Mouse (Mus musculus): ENCODE measurements around the gene Cd302. TPM values are rescaled to one million over a fixed set of nuclear protein-coding genes. Genes with fewer than 3 reads are reported as not detected.
A peak's percentile ranks its signal among the peaks of the same experiment; 100 is the strongest.

The Cd302 gene
- polyA plus RNA-seq, 1 experiment from 2014 or later, result 58.5 TPM

GRCm38 (mm10) chr2:60283751-60284466 is 379 bp downstream of the Cd302 start:
- Histone ChIP-seq H3K4me3 (ENCODE audit: low read depth, low read length) (peak overlapping the region; percentile 53), H3K9ac (ENCODE audit: low read depth, low read length) (peak overlapping the region; percentile 51), H3K36me3 (ENCODE audit: control insufficient read depth, insufficient read depth) (no peaks in the 10 kb centered on the region), H3K27me3 (replicated peaks; ENCODE audit: control insufficient read depth, insufficient read depth, low read length) (no peaks in the 10 kb centered on the region), H3K27ac (ENCODE audit: low read depth, low read length) (peak overlapping the region; percentile 89), H3K4me2 (replicated peaks; ENCODE audit: low read depth) (peak overlapping the region; percentile 92), H3K4me1 (replicated peaks; ENCODE audit: control insufficient read depth, insufficient read depth, low read length) (0 out of 2 replicates have a peak, but pooled peaks cover 4% of the 10 kb centered on the region), H3K9me3 (ENCODE audit: control insufficient read depth) (0 out of 2 replicates have a peak, but pooled peaks cover 2% of the 10 kb centered on the region)
- peak; percentile 79 for ATAC-seq
- TF ChIP-seq CTCF (IDR thresholded peaks at IDR 0.05; ENCODE audit: low read depth), result no peak
- 0% methylated on average over 42 of the region's 42 CpGs for WGBS

GRCm38 (mm10) chr2:60283208-60283750 is 1.0 kb downstream of the Cd302 start:
- no peak for ATAC-seq
- Histone ChIP-seq H3K9me3 (ENCODE audit: control insufficient read depth) (0 out of 2 replicates have a peak, but pooled peaks cover 2% of the 10 kb centered on the region), H3K4me3 (ENCODE audit: low read depth, low read length) (peak overlapping the region; percentile 53), H3K4me2 (replicated peaks; ENCODE audit: low read depth) (peak overlapping the region; percentile 92), H3K27me3 (replicated peaks; ENCODE audit: control insufficient read depth, insufficient read depth, low read length) (no peaks in the 10 kb centered on the region), H3K4me1 (replicated peaks; ENCODE audit: control insufficient read depth, insufficient read depth, low read length) (0 out of 2 replicates have a peak, but pooled peaks cover 4% of the 10 kb centered on the region), H3K36me3 (ENCODE audit: control insufficient read depth, insufficient read depth) (no peaks in the 10 kb centered on the region), H3K27ac (ENCODE audit: low read depth, low read length) (peak overlapping the region; percentile 89), H3K9ac (ENCODE audit: low read depth, low read length) (peak overlapping the region; percentile 51)
- no peak for TF ChIP-seq CTCF (IDR thresholded peaks at IDR 0.05; ENCODE audit: low read depth)
- WGBS, result 21% methylated on average over 9 of the region's 9 CpGs

- TF ChIP-seq CTCF (IDR thresholded peaks at IDR 0.05; ENCODE audit: low read depth), result no peak
- H3K36me3 ChIP-seq (ENCODE audit: control insufficient read depth, insufficient read depth), result no peaks in the 10 kb centered on the region
- H3K9ac ChIP-seq (ENCODE audit: low read depth, low read length), result no peak overlapping the region
- H3K27ac ChIP-seq (ENCODE audit: low read depth, low read length), result no peak overlapping the region
- no peak for ATAC-seq
- 0 out of 2 replicates have a peak, but pooled peaks cover 4% of the 10 kb centered on the region for H3K4me1 ChIP-seq (replicated peaks; ENCODE audit: control insufficient read depth, insufficient read depth, low read length)
- no peaks in the 10 kb centered on the region for H3K27me3 ChIP-seq (replicated peaks; ENCODE audit: control insufficient read depth, insufficient read depth, low read length)
- 0 out of 2 replicates have a peak, but pooled peaks cover 2% of the 10 kb centered on the region for H3K9me3 ChIP-seq (ENCODE audit: control insufficient read depth)
- H3K4me3 ChIP-seq (ENCODE audit: low read depth, low read length), result no peak overlapping the region
- peak overlapping the region; percentile 92 for H3K4me2 ChIP-seq (replicated peaks; ENCODE audit: low read depth)
- 65% methylated on average over 4 of the region's 4 CpGs for WGBS
These were observed 1.7 kb downstream of the Cd302 start for GRCm38 (mm10) chr2:60282625-60283024.

- 93% methylated on average over 4 of the region's 4 CpGs for WGBS
- Histone ChIP-seq H3K27ac (ENCODE audit: low read depth, low read length) (no peak overlapping the region), H3K9ac (ENCODE audit: low read depth, low read length) (no peak overlapping the region), H3K9me3 (ENCODE audit: control insufficient read depth) (no peaks in the 10 kb centered on the region), H3K4me3 (ENCODE audit: low read depth, low read length) (no peak overlapping the region), H3K4me2 (replicated peaks; ENCODE audit: low read depth) (no peak overlapping the region), H3K36me3 (ENCODE audit: control insufficient read depth, insufficient read depth) (no peaks in the 10 kb centered on the region), H3K4me1 (replicated peaks; ENCODE audit: control insufficient read depth, insufficient read depth, low read length) (0 out of 2 replicates have a peak, but pooled peaks cover 1% of the 10 kb centered on the region), H3K27me3 (replicated peaks; ENCODE audit: control insufficient read depth, insufficient read depth, low read length) (no peaks in the 10 kb centered on the region)
- TF ChIP-seq CTCF (IDR thresholded peaks at IDR 0.05; ENCODE audit: low read depth), result no peak
- no peak for ATAC-seq
These were observed 5.7 kb downstream of the Cd302 start for GRCm38 (mm10) chr2:60278627-60279026.

GRCm38 (mm10) chr2:60269856-60270479 is 14.3 kb downstream of the Cd302 start:
- H3K27ac ChIP-seq (ENCODE audit: low read depth, low read length), result peak overlapping the region; percentile 28; the same call in 1 of the 2 replicates
- H3K9me3 ChIP-seq (ENCODE audit: control insufficient read depth), result no peaks in the 10 kb centered on the region
- no peak for TF ChIP-seq CTCF (IDR thresholded peaks at IDR 0.05; ENCODE audit: low read depth)
- ATAC-seq, result peak; percentile 87
- H3K27me3 ChIP-seq (replicated peaks; ENCODE audit: control insufficient read depth, insufficient read depth, low read length), result no peaks in the 10 kb centered on the region
- 0 out of 2 replicates have a peak, but pooled peaks cover 5% of the 10 kb centered on the region for H3K36me3 ChIP-seq (ENCODE audit: control insufficient read depth, insufficient read depth)
- no peak overlapping the region for H3K4me2 ChIP-seq (replicated peaks; ENCODE audit: low read depth)
- H3K9ac ChIP-seq (ENCODE audit: low read depth, low read length), result no peak overlapping the region
- H3K4me3 ChIP-seq (ENCODE audit: low read depth, low read length), result no peak overlapping the region
- WGBS, result 73% methylated on average over 14 of the region's 14 CpGs
- H3K4me1 ChIP-seq (replicated peaks; ENCODE audit: control insufficient read depth, insufficient read depth, low read length), result no peaks in the 10 kb centered on the region

GRCm38 (mm10) chr2:60267567-60267966 is 16.7 kb downstream of the Cd302 start:
- Histone ChIP-seq H3K27me3 (replicated peaks; ENCODE audit: control insufficient read depth, insufficient read depth, low read length) (no peaks in the 10 kb centered on the region), H3K9me3 (ENCODE audit: control insufficient read depth) (no peaks in the 10 kb centered on the region), H3K4me3 (ENCODE audit: low read depth, low read length) (no peak overlapping the region), H3K4me2 (replicated peaks; ENCODE audit: low read depth) (no peak overlapping the region), H3K36me3 (ENCODE audit: control insufficient read depth, insufficient read depth) (0 out of 2 replicates have a peak, but pooled peaks cover 5% of the 10 kb centered on the region), H3K9ac (ENCODE audit: low read depth, low read length) (no peak overlapping the region), H3K27ac (ENCODE audit: low read depth, low read length) (no peak overlapping the region), H3K4me1 (replicated peaks; ENCODE audit: control insufficient read depth, insufficient read depth, low read length) (no peaks in the 10 kb centered on the region)
- WGBS, result 76% methylated on average over 1 of the region's 1 CpGs
- no peak for TF ChIP-seq CTCF (IDR thresholded peaks at IDR 0.05; ENCODE audit: low read depth)
- no peak for ATAC-seq

Measured in intestine, postnatal 0 days (tissue).